In genomic region chr5:24601911-24602750, GRCm38 (mm10) we compare ENCODE assay signal across 9 mouse cellular contexts. TPM values are rescaled to one million over a fixed set of nuclear protein-coding genes. Genes with fewer than 3 reads are reported as not detected.
DNase-seq lines count a peak whose midpoint lies in the region; ATAC-seq and TF ChIP-seq lines count a peak whose summit lies in the region.
"Had no signal": no experiment of that assay in that cellular context is flagged by ENCODE, and none has a peak within 500 bp of the region (broad histone marks: within the 10 kb centered on the region; RNA-seq: fewer than 3 reads in every experiment).

No protein-coding gene starts in this region.

- H3K27me3 ChIP-seq in embryonic facial prominence, embryonic 15.5 days, result no peaks in the 10 kb centered on the region
- H3K27me3 ChIP-seq in heart, postnatal 0 days (ENCODE audit: control insufficient read depth, insufficient read depth, low read length), result no peaks in the 10 kb centered on the region
- H3K27me3 ChIP-seq in stomach, embryonic 15.5 days (replicated peaks), result no peaks in the 10 kb centered on the region

- H3K4me2 ChIP-seq in embryonic facial prominence, embryonic 15.5 days (replicated peaks), result peak overlapping the region; percentile 92
- peak overlapping the region; percentile 80 for H3K4me2 ChIP-seq in heart, postnatal 0 days (ENCODE audit: low read depth, low read length)
- peak overlapping the region; percentile 91 for H3K4me2 ChIP-seq in stomach, embryonic 15.5 days

- under 1% methylated on average over 73 of the region's 73 CpGs for WGBS in embryonic facial prominence, embryonic 15.5 days
- WGBS in heart, postnatal 0 days, result under 1% methylated on average over 73 of the region's 73 CpGs
- under 1% methylated on average over 70 of the region's 73 CpGs for WGBS in stomach, embryonic 15.5 days

- no peaks in the 10 kb centered on the region for H3K36me3 ChIP-seq in embryonic facial prominence, embryonic 15.5 days
- H3K36me3 ChIP-seq in heart, postnatal 0 days (replicated peaks; ENCODE audit: control insufficient read depth, insufficient read depth, low read length), result no peaks in the 10 kb centered on the region
- H3K36me3 ChIP-seq in stomach, embryonic 15.5 days, result no peaks in the 10 kb centered on the region

- no peak for TF ChIP-seq CTCF in heart, postnatal 0 days (IDR thresholded peaks at IDR 0.05; ENCODE audit: low read depth)

- H3K27ac ChIP-seq in embryonic facial prominence, embryonic 15.5 days (replicated peaks), result peak overlapping the region; percentile 99
- peak overlapping the region; percentile 98 for H3K27ac ChIP-seq in heart, postnatal 0 days (ENCODE audit: low read depth)
- H3K27ac ChIP-seq in stomach, embryonic 15.5 days, result peak overlapping the region; percentile 99

- TF ChIP-seq EP300 in heart, postnatal 0 days (IDR thresholded peaks at IDR 0.05; ENCODE audit: low read depth), result no peak

- H3K4me3 ChIP-seq in embryonic facial prominence, embryonic 15.5 days (replicated peaks), result peak overlapping the region; percentile 68
- peak overlapping the region; percentile 63 for H3K4me3 ChIP-seq in heart, postnatal 0 days (ENCODE audit: low read depth, low read length)
- H3K4me3 ChIP-seq in stomach, embryonic 15.5 days (replicated peaks), result peak overlapping the region; percentile 64

- peak overlapping the region; percentile 78 for H3K9ac ChIP-seq in embryonic facial prominence, embryonic 15.5 days
- H3K9ac ChIP-seq in heart, postnatal 0 days (replicated peaks; ENCODE audit: low read depth, low read length), result peak overlapping the region; percentile 80
- peak overlapping the region; percentile 70 for H3K9ac ChIP-seq in stomach, embryonic 15.5 days

- ATAC-seq in CD4-positive, CD25-positive, alpha-beta regulatory T cell, adult 4 months, result peak; percentile 67
- ATAC-seq in embryonic facial prominence, embryonic 15.5 days (ENCODE audit: insufficient number of reproducible peaks, low FRiP score, low TSS enrichment, low read depth), result peak; percentile 48
- ATAC-seq in heart, postnatal 0 days (ENCODE audit: insufficient read depth, low read depth), result peak; percentile 74
- 0 out of 2 replicates have a peak, but pooled peaks have one; percentile 18 for ATAC-seq in megakaryocyte progenitor cell, adult 5-6 weeks (replicated peaks; ENCODE audit: poor library complexity)
- ATAC-seq in stomach, embryonic 15.5 days (ENCODE audit: insufficient read depth, low FRiP score, low read depth), result peak; percentile 29; the same call in 1 of the 2 replicates

- no peaks in the 10 kb centered on the region for H3K9me3 ChIP-seq in embryonic facial prominence, embryonic 15.5 days (replicated peaks)
- H3K9me3 ChIP-seq in heart, postnatal 0 days (replicated peaks; ENCODE audit: control insufficient read depth, low read length), result no peaks in the 10 kb centered on the region
- H3K9me3 ChIP-seq in stomach, embryonic 15.5 days, result no peaks in the 10 kb centered on the region

- peaks cover 78% of the 10 kb centered on the region for H3K4me1 ChIP-seq in embryonic facial prominence, embryonic 15.5 days
- H3K4me1 ChIP-seq in heart, postnatal 0 days (ENCODE audit: control insufficient read depth, insufficient read depth), result peaks cover 41% of the 10 kb centered on the region
- peaks cover 59% of the 10 kb centered on the region for H3K4me1 ChIP-seq in stomach, embryonic 15.5 days

- DNase-seq in adipocyte (ENCODE audit: low spot score), result peak; percentile 83
- DNase-seq in heart, postnatal 0 days (ENCODE audit: low spot score), result peak; percentile 80
- peak; percentile 77 to 87 for DNase-seq in kidney, postnatal 36 days
- DNase-seq in layer of hippocampus, postnatal 25 days (ENCODE audit: extremely low spot score in 1 of 2, low spot score in 1 of 2), result no peak

RNA-seq across cellular contexts. Expression of gene Chpf2, which starts 15.6 kb away (rescaled TPM):
- polyA plus RNA-seq in CD4-positive, CD25-positive, alpha-beta regulatory T cell, adult 4 months (2017; shearing (Covaris generic)), result 10 to 100 TPM in 1 of 2 experiments, 1 to 10 TPM in 1; 9.3 to 15.6 TPM
- 30.3 and 33.1 TPM in 2 replicates for polyA plus RNA-seq in embryonic facial prominence, embryonic 15.5 days (2015; fragmentation: Nextera tagmentation; extraction: Ambion mirVana)
- 34.9 and 64.4 TPM in 2 replicates for total RNA-seq in heart, postnatal 0 days (2014; rRNA removed; ENCODE audit: low replicate concordance)
- 10.5 and 13.2 TPM in 2 replicates for polyA plus RNA-seq in heart, postnatal 0 days (2015; fragmentation: Nextera tagmentation; extraction: Ambion mirVana)
- total RNA-seq in megakaryocyte progenitor cell, adult 5-6 weeks (2015), result 4.7 and 5.9 TPM in 2 replicates
- total RNA-seq in megakaryocyte progenitor cell, adult 5-6 weeks (2017), result 12.4 and 35.1 TPM in 2 replicates
- polyA plus RNA-seq in stomach, embryonic 15.5 days (2015; fragmentation: Nextera tagmentation; extraction: Ambion mirVana), result 18.6 and 21.2 TPM in 2 replicates
- total RNA-seq in layer of hippocampus, postnatal 25 days (2021), result 10 to 100 TPM; 55.5 to 79.0 TPM

RNA-seq across cellular contexts. Expression of gene Smarcd3, which starts 22.1 kb away (rescaled TPM):
- under 1 TPM; 0.48 to 0.61 TPM for polyA plus RNA-seq in CD4-positive, CD25-positive, alpha-beta regulatory T cell, adult 4 months (2017; shearing (Covaris generic))
- polyA plus RNA-seq in embryonic facial prominence, embryonic 15.5 days (2015; fragmentation: Nextera tagmentation; extraction: Ambion mirVana), result 39.7 and 42.4 TPM in 2 replicates
- total RNA-seq in heart, postnatal 0 days (2014; rRNA removed; ENCODE audit: low replicate concordance), result 79.2 and 98.4 TPM in 2 replicates
- polyA plus RNA-seq in heart, postnatal 0 days (2015; fragmentation: Nextera tagmentation; extraction: Ambion mirVana), result 33.9 and 36.9 TPM in 2 replicates
- not detected in 2 replicates for total RNA-seq in megakaryocyte progenitor cell, adult 5-6 weeks (2015)
- total RNA-seq in megakaryocyte progenitor cell, adult 5-6 weeks (2017), result 0.08 TPM in 1 of 2 replicates, not detected in the other
- 22.2 and 25.1 TPM in 2 replicates for polyA plus RNA-seq in stomach, embryonic 15.5 days (2015; fragmentation: Nextera tagmentation; extraction: Ambion mirVana)
- 10 to 100 TPM; 91.4 to 93.2 TPM for total RNA-seq in layer of hippocampus, postnatal 25 days (2021)

RNA-seq across cellular contexts. Expression of gene Abcf2, which starts 24.9 kb away (rescaled TPM):
- polyA plus RNA-seq in CD4-positive, CD25-positive, alpha-beta regulatory T cell, adult 4 months (2017; shearing (Covaris generic)), result 10 to 100 TPM; 62.1 to 87.7 TPM
- polyA plus RNA-seq in embryonic facial prominence, embryonic 15.5 days (2015; fragmentation: Nextera tagmentation; extraction: Ambion mirVana), result 93.7 and 100 TPM in 2 replicates
- 53.7 and 56.0 TPM in 2 replicates for total RNA-seq in heart, postnatal 0 days (2014; rRNA removed; ENCODE audit: low replicate concordance)
- polyA plus RNA-seq in heart, postnatal 0 days (2015; fragmentation: Nextera tagmentation; extraction: Ambion mirVana), result 46.0 and 49.6 TPM in 2 replicates
- 45.4 and 46.0 TPM in 2 replicates for total RNA-seq in megakaryocyte progenitor cell, adult 5-6 weeks (2015)
- total RNA-seq in megakaryocyte progenitor cell, adult 5-6 weeks (2017), result 113 and 115 TPM in 2 replicates
- polyA plus RNA-seq in stomach, embryonic 15.5 days (2015; fragmentation: Nextera tagmentation; extraction: Ambion mirVana), result 85.9 and 90.0 TPM in 2 replicates
- total RNA-seq in layer of hippocampus, postnatal 25 days (2021), result 10 to 100 TPM; 72.6 to 80.0 TPM

RNA-seq across cellular contexts. Expression of gene 4931409K22Rik, which starts 45.5 kb away (rescaled TPM):
- polyA plus RNA-seq in CD4-positive, CD25-positive, alpha-beta regulatory T cell, adult 4 months (2017; shearing (Covaris generic)), result not detected
- 0.07 TPM in 1 of 2 replicates, not detected in the other for polyA plus RNA-seq in embryonic facial prominence, embryonic 15.5 days (2015; fragmentation: Nextera tagmentation; extraction: Ambion mirVana)
- total RNA-seq in heart, postnatal 0 days (2014; rRNA removed; ENCODE audit: low replicate concordance), result not detected in 2 replicates
- polyA plus RNA-seq in heart, postnatal 0 days (2015; fragmentation: Nextera tagmentation; extraction: Ambion mirVana), result not detected in 2 replicates
- not detected in 2 replicates for total RNA-seq in megakaryocyte progenitor cell, adult 5-6 weeks (2015)
- not detected in 2 replicates for total RNA-seq in megakaryocyte progenitor cell, adult 5-6 weeks (2017)
- polyA plus RNA-seq in stomach, embryonic 15.5 days (2015; fragmentation: Nextera tagmentation; extraction: Ambion mirVana), result 0.14 and 0.24 TPM in 2 replicates
- not detected for total RNA-seq in layer of hippocampus, postnatal 25 days (2021)
- total RNA-seq: hematopoietic stem cell, adult 5-6 weeks had no signal

Comparison
In these comparisons a context has a peak if more than half of its experiments do, and no peak if none do; other contexts are left out.
1. ATAC-seq: peak in every context shown above with its lines; median percentile 74 in heart, postnatal 0 days; 67 in CD4-positive, CD25-positive, alpha-beta regulatory T cell, adult 4 months; 48 in embryonic facial prominence, embryonic 15.5 days; 29 in stomach, embryonic 15.5 days; 18 in megakaryocyte progenitor cell, adult 5-6 weeks.
2. DNase-seq: peak in adipocyte (single experiment), heart, postnatal 0 days (single experiment) and kidney, postnatal 36 days (2 of 2); none in layer of hippocampus, postnatal 25 days (0 of 2).
3. RNA of gene Smarcd3, which starts 22.1 kb away (polyA plus RNA-seq): 39.7 to 42.4 TPM in embryonic facial prominence, embryonic 15.5 days, 33.9 to 36.9 TPM in heart, postnatal 0 days and 22.2 to 25.1 TPM in stomach, embryonic 15.5 days; 0.48 to 0.61 TPM in CD4-positive, CD25-positive, alpha-beta regulatory T cell, adult 4 months; every median in the first group is over 10 times any median in the second.
4. Peak in every context shown above with its lines, with median percentiles within 50 percentile points of each other: H3K27ac ChIP-seq, H3K4me2 ChIP-seq, H3K4me3 ChIP-seq and H3K9ac ChIP-seq.